Mouse (Mus musculus): Measurements from ENCODE around the gene Gpr4.

The Gpr4 gene

GRCm38 (mm10) chr7:19184758-19185157 lies 27.6 kb upstream of the Gpr4 start:
- in situ Hi-C loops (cut with MboI, MseI), result loop anchor here (5.0 kb wide), 1 partner anchor 43 kb away; the partner anchor contains the start of gene Opa3

DNA sequence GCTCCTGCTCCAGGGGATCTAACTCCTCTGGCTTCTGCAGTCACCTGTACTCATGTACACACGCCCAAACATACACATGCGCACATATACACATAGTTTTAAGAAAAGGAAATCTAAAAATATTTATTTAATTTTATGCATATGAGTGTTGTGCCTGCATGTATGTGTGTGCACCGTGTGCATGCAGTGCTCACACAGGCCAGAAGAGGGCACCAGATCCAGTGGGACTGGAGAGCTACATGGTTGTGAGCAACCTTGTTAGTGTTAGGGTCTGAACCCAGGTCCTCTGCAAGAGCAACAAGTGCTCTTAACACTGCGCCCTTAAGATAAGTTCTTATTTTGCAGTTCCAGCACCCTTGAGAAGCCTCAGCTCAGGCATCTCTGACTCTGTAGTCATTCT lies 17.7 kb upstream of the Gpr4 start:
- in situ Hi-C loops (cut with MboI, MseI), result no loop called here

- in situ Hi-C loops (cut with MboI, MseI), result no loop called here
These were observed 15.7 kb upstream of the Gpr4 start for GRCm38 (mm10) chr7:19196676-19197075.

- in situ Hi-C loops (cut with MboI, MseI), result no loop called here
These were observed 14.4 kb upstream of the Gpr4 start for GRCm38 (mm10) chr7:19197985-19198384.

- in situ Hi-C loops (cut with MboI, MseI), result no loop called here
These were observed 10.7 kb upstream of the Gpr4 start for GRCm38 (mm10) chr7:19201660-19202059.

- in situ Hi-C loops (cut with MboI, MseI), result no loop called here
These were observed 10.1 kb upstream of the Gpr4 start for GRCm38 (mm10) chr7:19202065-19202850.

DNA sequence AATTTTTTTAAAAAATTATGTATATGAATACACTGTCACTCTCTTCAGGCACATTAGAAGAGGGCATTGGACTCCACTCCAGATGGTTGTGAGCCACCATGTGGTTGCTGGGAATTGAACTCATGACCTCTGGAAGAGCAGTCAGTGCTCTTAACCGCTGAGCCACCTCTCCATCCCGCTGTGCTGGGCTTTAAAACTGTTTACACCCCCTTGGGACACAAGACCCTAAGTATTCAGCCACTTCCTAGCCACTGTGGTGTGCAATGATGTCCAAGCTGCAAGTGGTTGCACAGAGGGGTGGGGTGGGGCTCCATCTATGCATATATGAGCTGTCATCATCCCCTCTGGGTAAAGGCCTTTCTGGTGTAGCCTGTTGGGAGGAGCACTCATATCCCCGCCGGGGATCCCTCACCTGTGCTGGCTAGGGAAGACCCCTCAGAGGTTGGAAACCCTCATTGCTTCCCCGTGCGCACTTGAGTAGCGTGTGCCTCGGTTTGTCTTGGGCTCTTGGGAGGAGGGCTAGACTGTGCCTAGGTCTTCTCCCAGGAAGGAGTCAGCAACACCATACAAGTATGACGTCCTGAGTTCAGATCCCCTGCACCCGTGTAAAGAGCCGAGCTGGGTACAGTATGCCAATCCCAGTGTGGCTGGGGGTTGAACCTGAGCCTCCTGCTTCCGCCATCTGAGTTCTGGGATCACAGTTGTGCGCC lies 4.0 kb upstream of the Gpr4 start:
- in situ Hi-C loops (cut with MboI, MseI), result no loop called here

GRCm38 (mm10) chr7:19208944-19209472 lies 3.3 kb upstream of the Gpr4 start:
- in situ Hi-C loops (cut with MboI, MseI), result no loop called here

GRCm38 (mm10) chr7:19209494-19209893 lies 2.8 kb upstream of the Gpr4 start:
- in situ Hi-C loops (cut with MboI, MseI), result no loop called here

- in situ Hi-C loops (cut with MboI, MseI), result no loop called here
These were observed 2.3 kb upstream of the Gpr4 start for GRCm38 (mm10) chr7:19210010-19210409.

- in situ Hi-C loops (cut with MboI, MseI), result no loop called here
These were observed 1.2 kb upstream of the Gpr4 start for GRCm38 (mm10) chr7:19211041-19211675.

DNA sequence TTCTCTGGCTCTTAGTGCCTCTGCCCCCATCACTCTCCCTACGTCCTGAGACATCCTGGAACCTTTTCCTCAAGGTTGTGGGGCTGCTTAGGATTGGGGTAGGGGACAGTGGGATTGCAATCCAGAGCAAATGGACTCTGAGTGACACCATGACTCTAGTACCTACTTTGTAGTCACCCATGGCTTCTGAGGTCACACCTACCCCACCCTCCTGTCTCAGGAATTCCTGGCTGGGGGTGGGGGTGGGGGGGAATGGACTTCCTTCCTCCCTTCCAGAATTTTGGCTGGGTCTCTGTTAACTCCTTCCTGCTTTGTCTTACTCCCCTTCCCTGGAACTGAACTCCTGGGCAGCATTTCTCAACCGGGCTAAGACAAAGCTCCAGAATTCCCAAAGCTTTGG lies 1.0 kb downstream of the Gpr4 start:
- in situ Hi-C loops (cut with MboI, MseI), result no loop called here

- in situ Hi-C loops (cut with MboI, MseI), result no loop called here
These were observed 2.0 kb downstream of the Gpr4 start for GRCm38 (mm10) chr7:19214369-19214768.

DNA sequence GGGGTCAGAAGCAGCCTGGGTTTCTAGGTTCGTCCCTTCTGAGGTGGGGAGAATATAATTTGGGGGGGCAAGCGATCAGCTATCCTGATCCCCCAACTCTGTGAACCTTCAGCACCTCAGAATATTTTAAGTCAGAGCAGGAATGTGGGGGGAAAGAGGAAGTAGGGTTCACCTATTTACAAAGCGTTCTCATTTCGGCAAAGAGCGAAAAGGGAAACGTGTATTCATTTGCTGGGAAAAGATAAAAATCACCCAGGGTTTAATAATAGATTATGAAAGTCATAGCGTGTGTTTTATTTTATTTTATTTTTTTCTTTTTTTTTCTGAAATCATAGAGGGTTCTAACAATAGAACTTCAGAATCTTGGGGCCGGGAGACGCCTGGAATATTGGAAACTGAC lies 2.6 kb downstream of the Gpr4 start:
- in situ Hi-C loops (cut with MboI, MseI), result no loop called here

DNA sequence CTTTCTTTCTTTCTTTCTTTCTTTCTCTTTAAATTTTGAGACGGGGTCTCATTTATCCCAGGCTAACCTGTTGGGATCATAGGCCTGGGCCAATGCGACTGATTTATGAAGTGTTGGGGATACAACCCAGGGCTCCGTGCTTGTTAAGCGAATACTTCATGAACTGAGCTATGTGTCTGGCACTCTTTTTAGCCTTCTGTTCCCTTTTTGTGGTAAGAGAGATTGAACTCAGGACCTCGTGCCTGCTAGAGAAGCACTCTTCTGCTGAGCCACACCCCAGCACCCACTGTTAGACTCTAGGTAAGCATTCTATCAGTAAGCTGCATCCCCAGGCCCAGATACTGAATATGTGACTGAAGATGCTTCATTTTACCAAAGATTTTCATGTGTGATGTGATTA lies 5.2 kb downstream of the Gpr4 start:
- in situ Hi-C loops (cut with MboI, MseI), result no loop called here

- in situ Hi-C loops (cut with MboI, MseI), result no loop called here
These were observed 5.6 kb downstream of the Gpr4 start for GRCm38 (mm10) chr7:19217944-19218343.

DNA sequence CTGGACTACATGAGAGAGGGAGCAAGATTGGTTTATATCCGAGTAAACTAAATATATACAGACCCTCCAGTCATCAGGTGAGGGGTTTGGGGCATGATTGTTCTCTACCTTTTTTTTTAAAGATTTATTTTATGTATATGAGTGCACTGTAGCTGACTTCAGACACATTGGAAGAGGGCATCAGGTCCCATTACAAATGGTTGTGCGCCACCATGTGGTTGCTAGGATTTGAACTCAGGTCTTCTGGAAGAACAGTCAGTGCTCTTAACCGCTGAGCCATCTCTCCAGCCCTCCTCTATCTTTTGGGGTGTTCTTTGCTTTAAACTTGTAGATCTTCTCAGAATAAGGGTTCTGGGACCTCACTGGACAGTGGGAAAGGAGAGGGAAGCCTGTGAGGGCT lies 7.7 kb downstream of the Gpr4 start:
- in situ Hi-C loops (cut with MboI, MseI), result no loop called here

GRCm38 (mm10) chr7:19222189-19222588 lies 9.9 kb downstream of the Gpr4 start:
- in situ Hi-C loops (cut with MboI, MseI), result no loop called here

DNA sequence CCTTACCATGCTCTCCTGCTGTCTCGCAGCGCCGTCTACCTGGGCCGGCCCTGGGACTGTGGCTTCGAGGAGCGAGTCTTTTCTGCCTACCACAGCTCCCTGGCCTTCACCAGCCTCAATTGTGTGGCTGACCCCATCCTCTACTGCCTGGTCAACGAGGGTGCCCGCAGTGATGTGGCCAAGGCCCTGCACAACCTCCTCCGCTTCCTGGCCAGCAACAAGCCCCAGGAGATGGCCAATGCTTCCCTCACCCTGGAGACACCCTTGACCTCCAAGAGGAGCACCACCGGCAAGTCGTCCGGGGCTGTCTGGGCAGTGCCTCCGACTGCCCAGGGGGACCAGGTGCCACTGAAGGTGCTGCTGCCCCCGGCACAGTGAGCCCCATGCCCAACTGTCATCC lies 10.5 kb downstream of the Gpr4 start:
- in situ Hi-C loops (cut with MboI, MseI), result no loop called here

GRCm38 (mm10) chr7:19224933-19225332 lies 12.6 kb downstream of the Gpr4 start:
- in situ Hi-C loops (cut with MboI, MseI), result loop anchor here (5.0 kb wide), 1 partner anchor 43 kb away; no protein-coding TSS in a partner anchor

DNA sequence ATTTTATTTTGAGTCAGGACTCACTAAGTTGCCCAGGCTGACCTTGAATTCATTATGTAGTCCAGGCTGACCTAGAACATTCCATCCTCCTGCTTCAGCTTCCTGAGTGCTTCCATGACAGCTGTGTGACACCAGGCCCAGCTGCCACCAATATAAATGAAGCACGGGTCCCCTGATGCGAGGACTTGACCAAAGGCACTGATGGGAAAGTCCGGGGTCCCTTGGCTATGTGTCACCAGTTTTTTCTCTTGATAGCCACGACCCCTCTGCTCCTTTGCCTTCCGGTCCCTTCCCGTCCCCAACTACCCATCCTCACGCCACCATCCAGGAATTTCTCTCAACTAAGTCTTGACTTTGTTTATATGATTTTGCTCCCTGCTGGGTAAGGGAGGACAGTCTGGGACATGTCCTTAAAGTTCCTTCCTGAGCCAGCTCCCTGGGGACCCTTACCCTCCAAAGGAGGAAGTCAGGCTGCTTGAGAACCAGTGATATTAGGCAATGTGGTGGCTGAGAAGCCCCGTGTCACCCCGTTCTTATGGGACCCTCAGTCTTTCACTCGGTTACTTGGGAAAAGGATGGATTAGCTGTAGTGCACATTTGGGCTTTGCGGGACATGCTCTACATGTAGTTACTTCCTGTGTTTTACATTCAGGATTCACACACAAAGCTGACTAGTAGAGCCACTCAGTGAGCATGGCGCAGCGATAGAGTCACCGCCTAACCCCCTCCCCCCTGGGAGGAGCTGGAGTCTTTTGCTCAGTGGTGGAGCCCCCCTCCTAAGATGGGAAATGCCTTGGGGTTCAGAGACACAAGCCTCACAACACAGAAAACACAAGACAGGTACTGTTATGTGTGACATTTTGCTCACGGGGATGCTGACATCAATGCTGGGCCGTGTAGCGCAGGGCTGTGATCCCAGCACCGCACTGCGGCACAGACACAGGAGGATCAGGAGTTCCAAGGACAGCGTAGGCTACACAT lies 14.8 kb downstream of the Gpr4 start:
- in situ Hi-C loops (cut with MboI, MseI), result loop anchor here (5.0 kb wide), 1 partner anchor 45 kb away; no protein-coding TSS in a partner anchor
